Mouse (Mus musculus) myocyte (in vitro differentiated cells): ENCODE results near the gene Kif19a. TPM values are rescaled to one million over a fixed set of nuclear protein-coding genes. Genes with fewer than 3 reads are reported as not detected.

Experiments
- H3K27me3 ChIP-seq: one replicate; pipeline ENCODE4 v1.6.1; 2011; ENCODE audit not compliant: control insufficient read depth, insufficient read depth, insufficient read length
- H3K36me3 ChIP-seq: one replicate; pipeline ENCODE4 v1.6.1; 2011; ENCODE audit not compliant: control insufficient read depth, insufficient read depth
- H3K4me2 ChIP-seq: one replicate; pipeline ENCODE4 v1.6.1; 2011; ENCODE audit warnings: low read depth, control low read depth
- H3K4me3 ChIP-seq: one replicate; pipeline ENCODE4 v1.5.1; 2011; ENCODE audit warnings: mild to moderate bottlenecking, control low read depth, moderate library complexity
- H3K79me2 ChIP-seq: one replicate; pipeline ENCODE4 v1.6.1; 2011; ENCODE audit not compliant: control insufficient read depth, insufficient read depth
- H3ac ChIP-seq: one replicate; pipeline ENCODE4 v1.6.1; 2011; ENCODE audit not compliant: control insufficient read depth, insufficient read length
- MYOG ChIP-seq, 3 experiments: IDR thresholded peaks; one replicate each; pipeline ENCODE4 v1.6.1; 2011; ENCODE audit warnings: control low read depth in 2 of 3, low read depth in 2 of 3, mild to moderate bottlenecking in 2 of 3; ENCODE audit not compliant: insufficient read length in 2 of 3, control insufficient read depth in 1 of 3, insufficient read depth in 1 of 3
- POLR2A ChIP-seq: IDR thresholded peaks from one replicate; pipeline ENCODE4 v1.6.1; 2011; ENCODE audit warnings: low read depth, mild to moderate bottlenecking, control low read depth, moderate library complexity; ENCODE audit not compliant: insufficient read length
- POLR2AphosphoS2 ChIP-seq: IDR thresholded peaks from one replicate; pipeline ENCODE4 v1.6.1; 2011; ENCODE audit warnings: low read depth, control low read depth; ENCODE audit not compliant: insufficient read length
- SRF ChIP-seq: IDR thresholded peaks from one replicate; pipeline ENCODE4 v1.6.1; 2011; ENCODE audit warnings: low read depth; ENCODE audit not compliant: control insufficient read depth, insufficient read length
- TCF12 ChIP-seq: IDR thresholded peaks from one replicate; pipeline ENCODE4 v1.6.1; 2011; ENCODE audit warnings: mild to moderate bottlenecking, control low read depth; ENCODE audit not compliant: poor library complexity, insufficient read depth, severe bottlenecking
- TCF3 ChIP-seq: IDR thresholded peaks from one replicate; pipeline ENCODE4 v1.6.1; 2011; ENCODE audit warnings: low read depth, control low read depth; ENCODE audit not compliant: insufficient read length
- USF1 ChIP-seq: IDR thresholded peaks from one replicate; pipeline ENCODE4 v1.6.1; 2011; ENCODE audit warnings: low read depth, mild to moderate bottlenecking, control low read depth, moderate library complexity
- polyA plus RNA-seq: library from polyadenylated mRNA; unstranded; fragments of >200 nt; fragmentation: generic; extraction: Trizol; gene quantifications from one replicate; pipeline ENCODE4 v1.2.1, GENCODE M21; 2012; ENCODE audit warnings: missing spikeins

Kif19a gene
- polyA plus RNA-seq, 1 experiment, result 5.4 TPM

DNA sequence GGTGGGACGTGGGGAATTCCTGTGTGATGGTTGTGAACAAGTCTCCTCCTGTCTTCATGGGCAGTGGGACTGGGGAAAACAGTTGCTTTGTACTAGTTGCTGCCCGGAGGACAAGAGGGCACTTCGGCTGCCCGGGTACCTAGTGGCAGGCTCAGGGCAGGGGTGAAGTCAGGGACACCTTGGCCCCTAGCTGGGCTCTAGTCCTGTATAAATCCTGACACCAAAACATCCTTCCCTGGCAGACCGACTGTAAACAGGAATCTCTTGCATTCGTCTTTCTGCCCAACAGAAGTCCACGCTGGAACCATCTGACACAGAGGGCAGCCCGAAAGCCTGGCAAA lies 65.2 kb downstream of the Kif19a start:
- H3K4me3 ChIP-seq, result no peak overlapping the region
- no peaks in the 10 kb centered on the region for H3K36me3 ChIP-seq
- TF ChIP-seq TCF12 (no peak), POLR2AphosphoS2 (peak; percentile 1)
- H3K27me3 ChIP-seq, result no peaks in the 10 kb centered on the region
- no peak overlapping the region for H3ac ChIP-seq
- H3K4me2 ChIP-seq, result peak overlapping the region; percentile 18
- no peaks in the 10 kb centered on the region for H3K79me2 ChIP-seq

DNA sequence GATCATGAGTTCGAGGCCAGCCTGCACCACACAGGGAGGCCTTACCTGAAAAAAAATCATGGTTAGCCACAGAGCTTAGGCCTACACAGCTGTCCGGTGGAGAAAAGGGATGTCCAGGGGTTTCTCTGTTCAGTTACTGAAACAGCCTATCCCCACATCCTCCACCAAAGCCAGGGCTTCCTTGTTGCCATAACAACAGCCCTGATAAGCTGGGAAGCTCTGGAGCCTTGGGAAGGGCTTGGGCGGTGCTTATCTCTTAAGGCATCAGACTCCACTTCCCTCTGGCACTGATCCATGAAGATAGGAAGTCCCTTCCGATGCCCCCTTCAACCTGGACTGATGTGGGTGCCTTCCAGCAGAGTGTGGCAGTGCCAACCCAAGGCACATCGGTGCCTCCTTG lies 68.0 kb downstream of the Kif19a start:
- Histone ChIP-seq H3ac (no peak overlapping the region), H3K4me3 (no peak overlapping the region), H3K4me2 (no peak overlapping the region), H3K36me3 (no peaks in the 10 kb centered on the region), H3K27me3 (no peaks in the 10 kb centered on the region), H3K79me2 (no peaks in the 10 kb centered on the region)
- TF ChIP-seq POLR2AphosphoS2, result no peak
- no peak for TF ChIP-seq SRF
- no peak for TF ChIP-seq MYOG (IDR thresholded peaks at IDR 0.05; ENCODE audit: control insufficient read depth in 1 of 3, insufficient read depth in 1 of 3, insufficient read length in 2 of 3, low read depth in 2 of 3)
- no peak for TF ChIP-seq TCF3
- no peak for TF ChIP-seq TCF12
- TF ChIP-seq USF1, result no peak
- TF ChIP-seq POLR2A, result no peak

Other genes starting within 250 kb of the Kif19a start
- gene Rpl38, start 96.9 kb upstream of the Kif19a start, polyA plus RNA-seq, result 3,783 TPM
- 40.6 TPM for gene Ttyh2, start 90.0 kb upstream of the Kif19a start, polyA plus RNA-seq
- gene Dnaic2, start 38.0 kb upstream of the Kif19a start, polyA plus RNA-seq, result 1.00 TPM
- 34.0 TPM for gene Btbd17, start 30.6 kb downstream of the Kif19a start, polyA plus RNA-seq
- gene Gpr142, start 33.5 kb downstream of the Kif19a start, polyA plus RNA-seq, result 0.07 TPM
- 172 TPM for gene Gprc5c, start 85.8 kb downstream of the Kif19a start, polyA plus RNA-seq
- gene Cd300a, start 124.7 kb downstream of the Kif19a start, polyA plus RNA-seq, result 0.40 TPM
- 0.11 TPM for gene Cd300lb, start 169.0 kb downstream of the Kif19a start, polyA plus RNA-seq
- not detected for gene Cd300c, start 203.8 kb downstream of the Kif19a start, polyA plus RNA-seq
- not detected for gene Cd300ld, start 224.5 kb downstream of the Kif19a start, polyA plus RNA-seq
- not detected for gene Cd300c2, start 236.5 kb downstream of the Kif19a start, polyA plus RNA-seq